Mouse (Mus musculus) lung, adult 18-20 months (tissue): ENCODE data around the gene Top1.
A peak's percentile ranks its signal among the peaks of the same experiment; 100 is the strongest.
"Not testable (repeated sequence)": the region's sequence is repeated elsewhere in the genome, so short reads cannot be mapped to it uniquely, and the experiment has no call there.

ENCODE experiments used
- DNase-seq, 2 experiments: peaks; one replicate each; pipeline ENCODE4 v3.0.0; 2022; ENCODE audit warnings: mixed read lengths in 2 of 2

The Top1 gene

GRCm38 (mm10) chr2:160630872-160631597 is 14.7 kb upstream of the Top1 start:
- no peak for DNase-seq

DNA sequence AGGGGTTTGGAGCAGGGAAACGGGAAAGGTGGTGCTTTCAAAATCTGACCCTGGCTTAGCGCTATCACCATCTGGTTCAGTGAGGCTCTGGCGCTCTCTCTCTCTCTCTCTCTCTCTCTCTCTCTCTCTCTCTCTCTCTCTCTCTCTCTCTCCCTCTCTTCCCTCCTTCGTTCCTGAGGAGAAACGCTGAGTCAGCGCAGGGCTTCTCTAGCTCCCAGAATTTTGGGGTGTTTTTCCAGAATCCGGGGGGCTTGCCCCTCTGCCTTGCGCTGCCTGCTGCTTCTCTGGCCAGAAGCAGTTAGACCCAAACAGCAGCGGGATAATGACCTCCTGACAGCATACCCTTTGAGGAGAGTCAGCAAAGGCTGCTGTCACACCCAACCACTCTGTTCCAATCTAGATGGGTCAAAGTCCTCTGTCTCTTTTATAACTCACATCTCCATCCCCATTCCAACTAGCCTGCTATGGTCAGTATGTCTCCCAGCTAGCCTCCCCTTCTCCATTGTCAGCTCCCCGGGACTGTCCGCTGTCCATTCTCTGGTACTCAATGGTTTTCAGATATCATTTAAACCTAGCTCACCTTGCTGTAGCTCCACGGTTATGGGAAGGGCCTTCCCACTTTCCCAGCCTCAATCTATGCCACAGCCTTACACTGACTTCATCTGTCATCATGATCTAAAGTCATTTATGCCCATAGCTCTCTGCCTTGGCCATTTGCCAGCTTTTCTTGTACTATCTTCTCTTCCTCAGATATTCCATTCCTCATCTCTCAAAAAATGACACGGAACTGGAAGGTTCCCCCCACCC is 5.6 kb upstream of the Top1 start:
- DNase-seq, result no peak

- DNase-seq, result no peak
Observed at GRCm38 (mm10) chr2:160641176-160641575, 4.5 kb upstream of the Top1 start.

DNA sequence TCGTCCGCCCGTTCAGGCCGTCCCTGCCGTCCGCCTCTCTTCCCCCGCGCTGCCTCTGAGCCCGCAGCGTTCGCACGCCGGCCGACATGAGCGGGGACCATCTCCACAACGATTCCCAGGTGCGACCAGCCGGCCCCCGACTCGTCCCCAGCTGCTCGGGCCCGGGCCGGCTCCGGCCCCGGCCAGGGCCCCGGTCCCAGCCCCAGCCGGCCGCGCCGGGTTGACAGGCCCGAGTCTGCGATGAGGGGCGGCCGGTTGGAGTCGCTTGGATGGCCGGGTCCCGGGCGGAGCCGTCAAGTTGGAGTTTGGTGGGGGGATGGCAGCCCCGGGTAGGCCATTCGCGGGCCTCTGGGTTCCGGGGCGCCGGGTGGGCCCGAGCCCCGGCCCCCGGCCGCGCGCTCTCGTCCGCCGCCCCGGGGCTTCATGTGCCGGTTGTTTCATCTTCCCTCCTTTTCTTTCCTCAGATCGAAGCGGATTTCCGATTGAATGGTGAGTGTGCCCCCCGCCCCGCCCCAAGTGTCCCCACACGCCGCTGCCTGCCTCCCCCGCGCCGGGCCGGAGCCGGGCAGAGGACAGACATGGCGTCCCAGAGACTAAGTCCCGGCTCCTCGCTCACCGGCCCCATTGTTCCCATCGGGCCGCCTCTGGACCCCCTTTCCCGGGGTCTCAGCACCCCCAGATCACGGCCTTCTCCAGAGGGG is 606 bp downstream of the Top1 start:
- peak; percentile 33 for DNase-seq

- DNase-seq, result no peak
Observed at GRCm38 (mm10) chr2:160646845-160647178, 1.1 kb downstream of the Top1 start.

GRCm38 (mm10) chr2:160648097-160648496 is 2.4 kb downstream of the Top1 start:
- DNase-seq, result no peak

DNA sequence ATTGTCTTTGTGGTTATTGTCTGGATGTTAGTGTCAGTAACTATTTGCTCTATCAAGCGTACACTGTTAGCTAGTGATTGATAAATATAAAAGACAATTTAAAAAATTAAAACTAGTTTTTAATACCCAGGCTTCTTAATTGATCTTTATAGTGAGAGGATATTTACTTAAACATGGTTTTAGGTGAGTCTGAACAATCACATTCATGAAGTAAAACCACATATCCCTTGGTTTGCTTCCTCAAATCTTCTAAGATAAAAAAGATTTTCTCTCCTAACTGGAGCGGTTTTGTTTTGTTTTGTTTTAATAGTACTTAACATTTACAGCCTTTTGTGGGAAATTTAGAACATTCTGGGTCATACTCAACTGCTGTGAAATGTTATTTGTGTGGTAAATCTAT is 3.4 kb downstream of the Top1 start:
- DNase-seq, result no peak

DNA sequence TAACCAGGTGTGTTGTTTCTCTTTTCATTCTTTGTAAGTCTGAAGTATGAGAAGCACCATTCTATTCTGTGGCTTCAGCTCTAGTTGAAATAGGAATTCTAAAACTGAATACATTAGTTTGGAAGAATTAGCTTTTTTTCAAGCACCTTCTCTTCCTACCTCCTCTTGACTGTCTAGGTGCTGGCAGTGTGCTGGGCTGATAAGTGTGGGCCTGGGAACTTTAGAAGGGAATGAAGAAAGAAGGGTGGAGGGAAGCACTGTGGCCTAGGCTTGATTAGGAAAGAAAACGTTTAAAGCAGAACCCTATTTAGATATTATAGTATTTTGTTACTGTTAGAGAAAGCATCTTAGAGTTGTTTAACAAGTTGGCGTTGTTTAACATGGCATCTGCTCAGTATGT is 5.5 kb downstream of the Top1 start:
- DNase-seq, result no peak

DNA sequence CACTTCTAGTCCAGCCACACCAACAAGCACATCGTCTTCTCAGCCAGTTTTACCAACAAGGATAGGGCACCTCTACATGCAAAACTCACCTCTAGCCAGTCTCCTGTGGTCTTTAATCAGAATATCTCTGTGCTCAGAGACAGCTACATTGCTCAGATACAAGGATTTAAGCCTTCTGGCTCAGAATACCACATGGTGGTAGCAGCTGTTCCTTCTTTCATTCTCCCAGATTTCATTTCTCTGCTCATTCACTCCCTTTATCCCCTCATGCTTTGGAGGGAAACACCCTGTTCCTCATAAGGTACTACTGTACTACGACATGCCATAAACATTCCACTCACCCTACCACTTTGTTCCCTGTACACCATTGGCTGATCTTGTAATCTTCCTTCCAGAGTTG is 7.5 kb downstream of the Top1 start:
- no peak for DNase-seq

DNA sequence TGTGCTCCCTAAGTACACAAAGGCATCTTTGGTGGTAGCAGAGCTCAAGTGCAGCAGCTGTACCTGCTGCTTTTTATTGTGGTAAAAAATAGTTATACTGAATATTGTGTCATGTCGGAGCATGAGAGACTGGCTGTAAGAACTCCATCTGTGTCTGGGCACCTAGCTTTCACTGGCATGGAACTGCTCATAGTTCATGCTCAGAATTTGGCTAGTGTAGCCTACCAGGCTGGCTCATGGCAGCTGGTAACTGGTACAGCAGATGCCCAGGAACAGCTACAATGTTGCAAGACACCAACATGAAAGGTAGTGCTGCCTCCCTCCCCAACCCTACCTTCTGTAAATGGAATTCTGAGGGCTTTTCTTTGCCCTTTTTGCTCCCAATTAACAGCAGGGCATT is 9.9 kb downstream of the Top1 start:
- DNase-seq, result no peak

DNA sequence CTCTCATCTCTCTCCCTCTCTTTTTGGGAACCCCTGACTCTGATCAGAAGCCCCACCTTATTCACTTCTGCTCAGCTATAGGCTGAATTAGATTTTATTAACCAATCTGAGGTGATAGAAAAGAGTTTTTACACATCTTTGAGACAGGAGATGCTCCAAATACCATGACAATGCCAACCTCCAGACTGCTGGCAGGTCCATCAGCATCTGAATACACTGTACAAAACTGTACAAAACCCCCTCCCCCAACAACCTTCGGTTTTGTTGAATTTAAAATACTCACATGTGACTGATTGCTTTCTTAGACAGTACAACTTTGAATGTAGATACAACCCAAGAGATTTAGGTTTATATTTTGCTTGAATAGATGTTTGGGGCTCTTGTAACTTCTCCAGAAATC is 10.5 kb downstream of the Top1 start:
- DNase-seq, result no peak

DNA sequence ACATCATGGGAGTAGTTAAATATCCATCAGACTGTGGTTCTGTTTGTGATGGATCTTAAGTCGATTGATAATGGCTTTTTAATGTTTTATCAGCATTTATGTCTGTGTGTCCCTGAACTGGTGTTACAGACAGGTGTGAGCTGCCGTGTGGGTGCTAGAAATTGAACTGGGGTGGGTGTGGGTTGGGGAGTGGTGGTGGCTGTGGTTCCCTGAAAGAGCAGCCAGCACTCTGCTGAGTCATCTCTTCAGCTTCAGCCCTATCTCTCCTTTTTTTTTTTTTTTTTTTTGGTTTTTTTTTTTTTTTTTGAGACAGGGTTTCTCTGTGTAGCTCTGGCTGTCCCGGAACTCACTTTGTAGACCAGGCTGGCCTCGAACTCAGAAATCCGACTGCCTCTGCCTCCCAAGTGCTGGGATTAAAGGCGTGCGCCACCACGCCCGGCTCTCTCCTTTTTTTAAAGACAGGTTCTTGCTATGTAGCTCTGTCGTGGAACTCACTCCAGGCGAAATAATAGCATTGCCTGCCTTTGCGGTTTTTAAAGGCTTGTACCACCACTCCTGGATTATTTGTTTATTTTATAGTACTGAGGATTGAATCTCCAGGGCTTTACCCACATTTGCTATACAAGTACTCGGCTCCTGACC is 12.2 kb downstream of the Top1 start:
- no peak for DNase-seq

- no peak for DNase-seq
Observed at GRCm38 (mm10) chr2:160658811-160659210, 13.1 kb downstream of the Top1 start.

GRCm38 (mm10) chr2:160664421-160664820 is 18.7 kb downstream of the Top1 start:
- no peak for DNase-seq

DNA sequence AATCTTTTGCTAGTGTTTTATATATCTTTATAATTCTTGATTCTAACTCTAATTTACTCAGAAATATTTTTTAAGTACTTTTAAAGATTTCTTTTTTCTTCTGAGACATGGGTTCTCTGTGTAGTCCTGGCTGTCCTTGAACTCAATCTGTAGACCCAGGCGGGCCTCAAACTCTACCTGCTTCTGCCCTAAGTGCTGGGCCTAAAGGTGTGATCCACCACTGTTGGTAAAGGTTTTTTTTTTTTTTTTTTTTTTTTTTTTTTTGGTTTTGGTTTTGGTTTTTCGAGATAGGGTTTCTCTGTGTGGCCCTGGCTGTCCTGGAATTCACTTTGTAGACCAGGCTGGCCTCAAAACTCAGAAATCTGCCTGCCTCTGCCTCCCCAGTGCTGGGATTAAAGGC is 19.3 kb downstream of the Top1 start:
- not testable (repeated sequence) for DNase-seq

DNA sequence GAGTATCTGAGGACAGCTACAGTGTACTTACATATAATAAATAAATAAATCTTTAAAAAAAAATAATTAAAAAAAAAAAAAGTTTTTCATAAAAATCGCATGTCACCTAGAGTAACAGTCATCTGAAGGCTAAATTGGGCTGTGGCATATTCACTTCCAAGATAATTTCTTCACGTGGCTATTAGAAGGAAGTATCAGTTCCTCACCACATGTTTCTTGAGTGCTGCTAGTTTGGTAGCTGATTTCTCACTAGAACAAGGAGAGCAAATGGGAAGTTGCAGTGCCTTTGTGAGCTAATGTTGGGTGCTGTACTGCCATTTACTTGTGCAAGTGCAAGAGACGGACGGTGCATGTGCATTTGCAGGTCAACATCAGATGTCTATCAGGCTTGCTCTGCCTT is 21.6 kb downstream of the Top1 start:
- DNase-seq, result no peak

DNA sequence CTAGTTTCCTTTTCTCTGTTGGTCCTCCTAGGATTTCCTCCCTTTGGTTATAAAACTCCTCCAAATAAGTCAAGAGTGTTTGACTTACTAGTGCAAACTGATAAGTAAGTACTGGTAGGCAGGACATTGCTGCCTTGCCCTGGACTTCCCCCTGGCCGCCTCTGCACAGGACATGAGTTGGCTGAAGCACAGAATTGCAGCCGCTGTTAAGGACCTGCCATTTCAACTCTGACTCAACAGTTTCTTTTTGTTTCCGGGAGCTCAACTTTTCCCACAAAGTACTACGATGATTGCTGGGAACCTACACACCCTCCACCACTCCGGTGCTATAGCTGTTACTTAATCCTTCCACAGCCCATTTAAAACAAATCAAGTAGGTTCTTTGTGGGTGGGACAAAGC is 54.6 kb downstream of the Top1 start:
- DNase-seq, result peak; percentile 86 to 91

DNA sequence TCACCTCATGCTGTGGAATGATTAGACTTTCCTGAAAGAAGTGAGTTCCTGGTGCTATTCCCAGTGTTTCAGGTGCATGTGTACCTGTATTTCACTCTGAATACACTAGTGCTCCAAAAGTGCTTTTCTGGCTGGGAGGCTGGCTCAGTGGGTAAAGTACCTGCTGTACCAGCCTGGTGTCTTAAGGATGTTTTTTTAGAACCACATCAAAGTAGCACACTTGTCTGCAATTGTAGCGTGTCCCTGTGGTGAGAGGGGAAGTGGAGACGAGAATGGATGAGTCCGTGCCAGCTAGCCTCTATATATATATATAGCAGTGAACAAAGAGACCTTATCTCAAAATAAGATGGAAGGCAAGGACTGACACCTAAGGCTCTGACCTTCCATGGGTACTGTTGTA is 55.9 kb downstream of the Top1 start:
- no peak for DNase-seq

GRCm38 (mm10) chr2:160702824-160703223 is 57.1 kb downstream of the Top1 start:
- DNase-seq, result no peak

- DNase-seq, result no peak
Observed at GRCm38 (mm10) chr2:160707673-160708072, 62.0 kb downstream of the Top1 start.

GRCm38 (mm10) chr2:160715463-160716030 is 69.9 kb downstream of the Top1 start:
- DNase-seq, result no peak

DNA sequence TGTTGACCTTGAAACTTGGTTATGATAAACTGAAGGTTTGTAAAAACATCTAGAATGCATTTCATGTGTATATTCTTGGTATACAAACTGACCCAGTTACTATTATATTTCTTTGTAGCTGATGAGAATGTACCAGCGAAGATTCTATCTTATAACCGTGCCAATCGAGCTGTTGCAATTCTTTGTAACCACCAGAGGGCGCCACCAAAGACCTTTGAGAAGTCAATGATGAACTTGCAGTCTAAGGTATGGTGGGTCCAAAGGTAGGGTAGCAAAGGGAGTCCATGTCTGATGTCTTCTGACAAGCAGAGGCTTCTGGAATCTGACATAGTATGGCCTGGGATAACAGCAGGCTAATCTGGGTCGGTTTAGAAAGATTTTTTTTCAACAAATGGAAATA is 71.6 kb downstream of the Top1 start:
- no peak for DNase-seq

GRCm38 (mm10) chr2:160718811-160719210 is 73.1 kb downstream of the Top1 start:
- peak; percentile 93 to 94 for DNase-seq
